Mouse (Mus musculus) heart, embryonic 12.5 days (tissue): ENCODE results near the gene Dock2. TPM values are rescaled to one million over a fixed set of nuclear protein-coding genes. Genes with fewer than 3 reads are reported as not detected.

Source experiments
- ATAC-seq: fragments of 200-750 bp; cut with Nextera tagmentation; 2 replicates; pipeline ENCODE4 v1.8.0; 2017; ENCODE audit warnings: moderate TSS enrichment, moderate library complexity; ENCODE audit not compliant: insufficient number of reproducible peaks, low FRiP score
- H3K27ac ChIP-seq: fragments of 300-500 bp; sonication (generic); 2 replicates; pipeline ENCODE4 v1.5.1; 2016; ENCODE audit warnings: mild to moderate bottlenecking, moderate library complexity; ENCODE audit not compliant: poor library complexity, severe bottlenecking
- H3K27me3 ChIP-seq: fragments of 300-500 bp; sonication (generic); replicated peaks from 2 replicates; pipeline ENCODE4 v1.6.1; 2016; ENCODE audit warnings: mild to moderate bottlenecking, moderate library complexity
- H3K36me3 ChIP-seq: fragments of 300-500 bp; sonication (generic); 2 replicates; pipeline ENCODE4 v1.6.1; 2016; ENCODE audit warnings: mild to moderate bottlenecking, moderate library complexity
- H3K4me1 ChIP-seq: fragments of 300-500 bp; sonication (generic); replicated peaks from 2 replicates; pipeline ENCODE4 v1.6.1; 2016; ENCODE audit warnings: mild to moderate bottlenecking
- H3K4me2 ChIP-seq: fragments of 300-500 bp; sonication (generic); 2 replicates; pipeline ENCODE4 v1.6.1; 2016; ENCODE audit warnings: mild to moderate bottlenecking, moderate library complexity
- H3K4me3 ChIP-seq: fragments of 300-500 bp; sonication (generic); 2 replicates; pipeline ENCODE4 v1.5.1; 2016; ENCODE audit warnings: mild to moderate bottlenecking
- H3K9ac ChIP-seq: fragments of 300-500 bp; sonication (generic); 2 replicates; pipeline ENCODE4 v1.6.1; 2016; ENCODE audit warnings: mild to moderate bottlenecking, moderate library complexity
- H3K9me3 ChIP-seq: fragments of 300-500 bp; sonication (generic); replicated peaks from 2 replicates; pipeline ENCODE4 v1.6.1; 2016; ENCODE audit warnings: mild to moderate bottlenecking, moderate library complexity
- WGBS: fragments of 180-500 bp; shearing (Covaris S2); methylation state at CpG from one replicate; pipeline ENCODE4 v1.1.7; 2016; 5-methylcytosine and 5-hydroxymethylcytosine counted together
- polyA plus RNA-seq: library from polyadenylated mRNA; unstranded; fragments of >200 nt; fragmentation: Nextera tagmentation; extraction: Ambion mirVana; gene quantifications from 2 replicates; pipeline ENCODE4 v1.2.1, GENCODE M21; 2016

The Dock2 gene
- polyA plus RNA-seq, 1 experiment from 2014 or later: 0.42 TPM

DNA sequence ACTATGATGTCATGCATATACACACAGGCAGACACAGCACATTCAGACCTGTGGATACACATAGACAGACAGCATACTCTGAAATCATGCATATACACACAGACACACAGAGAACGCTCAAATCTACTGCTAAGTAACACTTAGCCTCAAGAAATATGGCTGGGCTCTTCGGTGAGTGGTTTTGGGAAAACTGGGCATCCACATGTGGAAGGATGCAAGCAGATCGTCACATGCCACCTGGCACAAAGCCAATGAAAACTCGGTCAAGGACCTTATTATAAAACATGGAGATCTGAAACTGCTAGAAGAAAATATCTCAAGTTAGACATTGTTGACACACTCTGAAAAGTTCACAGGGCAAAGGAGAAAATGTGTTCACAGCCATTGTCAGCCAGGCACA is 255.7 kb downstream of the Dock2 start:
- H3K4me1 ChIP-seq: peaks cover 10% of the 10 kb centered on the region; the same call in 1 of the 2 replicates
- no peaks in the 10 kb centered on the region for H3K36me3 ChIP-seq
- H3K4me2 ChIP-seq: no peak overlapping the region
- H3K9ac ChIP-seq: no peak overlapping the region
- 73% methylated on average over 4 of the region's 4 CpGs for WGBS
- no peaks in the 10 kb centered on the region for H3K9me3 ChIP-seq
- no peak overlapping the region for H3K4me3 ChIP-seq
- no peaks in the 10 kb centered on the region for H3K27me3 ChIP-seq
- no peak for ATAC-seq
- H3K27ac ChIP-seq: no peak overlapping the region

DNA sequence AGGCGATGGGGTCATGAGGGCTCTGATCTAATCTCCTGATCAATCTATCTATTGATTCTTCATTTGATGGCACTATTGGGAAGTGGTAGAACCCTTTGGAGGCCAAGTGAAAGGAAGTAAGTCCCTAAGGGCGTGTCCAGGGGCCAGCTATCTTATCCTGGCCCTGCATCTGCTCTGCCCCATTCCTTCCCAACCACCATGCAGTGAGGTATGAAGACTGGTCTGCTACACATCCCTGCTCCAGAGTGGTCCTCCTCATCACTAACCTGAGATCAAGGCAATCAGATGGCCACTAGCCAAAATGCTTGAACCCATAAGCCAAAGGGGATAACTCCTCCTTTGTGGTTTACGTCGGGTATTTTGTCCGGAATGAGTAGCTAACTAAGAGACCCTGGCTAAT is 256.5 kb downstream of the Dock2 start:
- Histone ChIP-seq H3K27ac (no peak overlapping the region), H3K27me3 (no peaks in the 10 kb centered on the region), H3K9me3 (no peaks in the 10 kb centered on the region), H3K4me3 (no peak overlapping the region), H3K9ac (no peak overlapping the region), H3K4me2 (no peak overlapping the region), H3K36me3 (no peaks in the 10 kb centered on the region), H3K4me1 (peaks cover 10% of the 10 kb centered on the region; the same call in 1 of the 2 replicates)
- WGBS: 82% methylated on average over 5 of the region's 5 CpGs
- no peak for ATAC-seq

DNA sequence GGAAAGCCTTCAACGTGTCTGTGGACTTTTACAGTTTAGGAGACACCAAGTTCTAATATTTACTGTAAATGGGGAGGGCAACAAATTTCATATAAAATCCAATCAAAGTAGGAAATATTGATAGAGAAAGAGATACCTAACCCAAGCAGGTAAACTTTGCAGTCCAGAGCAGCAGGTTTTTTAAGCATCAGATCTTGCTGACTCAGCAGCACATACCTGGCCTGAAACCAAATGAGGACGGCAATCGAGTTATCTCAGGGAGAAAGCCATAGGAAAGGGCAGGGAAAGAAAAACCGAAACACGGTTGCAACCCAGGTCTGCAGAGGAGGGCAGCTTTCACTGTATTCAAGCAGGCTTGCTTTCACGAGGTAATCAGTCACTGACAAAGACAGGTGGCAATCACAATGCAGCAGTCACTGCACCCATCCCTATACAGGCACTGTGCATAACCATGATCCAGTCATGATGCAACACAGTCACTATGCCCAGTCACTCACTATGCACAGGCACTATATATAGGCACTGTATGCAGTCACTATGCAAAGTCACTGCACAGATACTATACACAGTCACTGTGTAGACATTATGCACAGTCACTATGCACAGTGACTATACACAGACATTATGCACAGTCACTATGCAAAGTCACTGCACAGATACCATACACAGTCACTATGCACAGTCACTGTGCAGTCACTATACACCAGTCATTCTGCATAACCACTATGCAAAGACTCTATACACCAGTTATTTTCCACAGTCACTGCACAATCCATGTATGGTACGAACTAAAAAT is 258.4 kb downstream of the Dock2 start:
- no peaks in the 10 kb centered on the region for H3K9me3 ChIP-seq
- no peak overlapping the region for H3K4me2 ChIP-seq
- no peak overlapping the region for H3K27ac ChIP-seq
- no peak overlapping the region for H3K4me3 ChIP-seq
- H3K36me3 ChIP-seq: no peaks in the 10 kb centered on the region
- H3K9ac ChIP-seq: no peak overlapping the region
- ATAC-seq: no peak
- H3K27me3 ChIP-seq: no peaks in the 10 kb centered on the region
- 47% methylated on average over 7 of the region's 7 CpGs for WGBS
- peaks cover 10% of the 10 kb centered on the region; the same call in 1 of the 2 replicates for H3K4me1 ChIP-seq

DNA sequence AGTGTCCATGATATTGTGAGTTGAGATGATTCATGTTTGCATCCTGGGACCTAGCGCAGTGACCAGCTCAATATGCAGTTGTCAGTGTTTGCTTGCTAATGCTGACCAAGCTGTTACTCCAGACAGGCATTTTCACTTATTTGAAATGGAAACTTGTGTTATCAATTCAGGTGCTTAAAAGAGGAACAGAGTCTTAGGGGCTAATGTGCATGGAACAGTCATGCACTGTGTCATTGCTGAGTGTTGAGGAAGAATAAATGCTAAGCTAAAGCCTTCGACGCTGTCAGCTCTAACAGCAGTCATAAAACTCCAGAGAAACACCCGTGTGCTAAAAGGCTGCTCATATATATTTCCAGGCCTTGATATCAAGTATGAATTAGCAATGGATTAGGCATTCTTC is 259.1 kb downstream of the Dock2 start:
- no peaks in the 10 kb centered on the region for H3K27me3 ChIP-seq
- no peak for ATAC-seq
- no peak overlapping the region for H3K4me3 ChIP-seq
- no peaks in the 10 kb centered on the region for H3K36me3 ChIP-seq
- no peak overlapping the region for H3K9ac ChIP-seq
- H3K27ac ChIP-seq: no peak overlapping the region
- H3K4me2 ChIP-seq: no peak overlapping the region
- no peaks in the 10 kb centered on the region for H3K9me3 ChIP-seq
- WGBS: 76% methylated on average over 4 of the region's 4 CpGs
- peaks cover 10% of the 10 kb centered on the region; the same call in 1 of the 2 replicates for H3K4me1 ChIP-seq

DNA sequence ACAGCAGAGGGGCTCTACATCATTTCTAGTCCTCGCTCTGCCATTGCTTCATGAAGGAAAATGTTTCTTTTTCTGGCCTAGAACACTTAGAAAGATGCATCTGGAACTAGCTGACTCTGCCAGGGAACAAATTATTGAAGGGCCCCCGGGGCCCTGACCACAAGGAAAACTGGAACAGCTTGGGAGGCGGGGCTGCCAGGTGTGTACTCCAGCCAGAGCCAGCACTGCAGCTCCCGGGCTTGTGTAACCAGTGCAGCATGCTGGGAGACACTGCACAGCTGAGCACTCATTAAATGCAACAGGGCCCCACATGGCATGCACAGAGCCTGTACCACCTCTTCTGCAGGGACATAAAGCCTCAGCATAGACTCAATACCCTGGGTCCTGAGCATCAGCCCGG is 265.1 kb downstream of the Dock2 start:
- H3K4me2 ChIP-seq: no peak overlapping the region
- H3K4me3 ChIP-seq: no peak overlapping the region
- no peak overlapping the region for H3K27ac ChIP-seq
- no peak for ATAC-seq
- no peaks in the 10 kb centered on the region for H3K27me3 ChIP-seq
- peaks cover 8% of the 10 kb centered on the region for H3K4me1 ChIP-seq
- H3K9me3 ChIP-seq: no peaks in the 10 kb centered on the region
- H3K9ac ChIP-seq: no peak overlapping the region
- no peaks in the 10 kb centered on the region for H3K36me3 ChIP-seq
- 66% methylated on average over 5 of the region's 5 CpGs for WGBS

DNA sequence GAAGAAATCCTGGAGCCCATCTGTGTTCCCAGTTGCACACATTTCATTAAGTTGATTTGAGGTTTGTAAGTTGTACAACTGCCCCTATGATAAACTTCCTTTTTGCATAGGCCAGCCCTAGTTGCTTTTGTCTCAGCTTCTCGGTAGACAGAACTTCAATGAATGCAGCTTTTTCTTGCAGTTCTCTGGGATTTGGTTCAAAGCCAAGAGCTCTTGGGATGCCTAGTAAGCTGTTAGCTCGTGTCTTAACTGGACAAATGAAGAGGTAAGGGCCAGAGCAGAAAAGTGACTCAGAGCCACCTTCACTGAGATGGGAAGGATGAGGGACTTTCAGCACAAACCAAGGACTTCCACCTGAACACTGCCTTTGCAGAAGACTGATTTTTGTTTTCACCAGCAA is 266.7 kb downstream of the Dock2 start:
- H3K27ac ChIP-seq: no peak overlapping the region
- H3K9me3 ChIP-seq: no peaks in the 10 kb centered on the region
- no peak for ATAC-seq
- no peaks in the 10 kb centered on the region for H3K27me3 ChIP-seq
- H3K36me3 ChIP-seq: no peaks in the 10 kb centered on the region
- WGBS: 58% methylated on average over 2 of the region's 2 CpGs
- peaks cover 8% of the 10 kb centered on the region for H3K4me1 ChIP-seq
- H3K4me3 ChIP-seq: no peak overlapping the region
- H3K9ac ChIP-seq: no peak overlapping the region
- H3K4me2 ChIP-seq: no peak overlapping the region

DNA sequence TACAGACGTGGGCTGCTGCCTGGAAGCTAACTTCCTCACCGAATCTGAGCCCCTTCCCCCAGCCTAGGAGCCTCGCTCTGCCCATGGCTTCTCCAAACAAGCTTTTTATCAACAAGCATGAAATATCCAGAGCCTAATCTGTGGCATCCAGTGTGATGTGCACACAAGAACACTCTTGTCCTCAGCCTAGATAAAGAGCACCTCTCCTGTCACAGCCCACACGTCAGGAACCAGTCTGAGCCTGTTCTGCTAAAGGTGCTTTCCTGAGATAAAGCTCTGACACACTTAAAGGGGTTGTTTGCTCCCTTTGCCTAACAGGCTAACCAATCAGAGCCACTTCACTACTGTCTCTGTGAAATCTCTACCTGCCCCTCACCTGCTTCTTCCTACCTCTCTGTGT is 268.4 kb downstream of the Dock2 start:
- Histone ChIP-seq H3K27me3 (no peaks in the 10 kb centered on the region), H3K4me1 (peaks cover 8% of the 10 kb centered on the region), H3K27ac (no peak overlapping the region), H3K9me3 (no peaks in the 10 kb centered on the region), H3K9ac (no peak overlapping the region), H3K4me3 (no peak overlapping the region), H3K36me3 (no peaks in the 10 kb centered on the region), H3K4me2 (no peak overlapping the region)
- 12% methylated on average over 4 of the region's 4 CpGs for WGBS
- no peak for ATAC-seq

DNA sequence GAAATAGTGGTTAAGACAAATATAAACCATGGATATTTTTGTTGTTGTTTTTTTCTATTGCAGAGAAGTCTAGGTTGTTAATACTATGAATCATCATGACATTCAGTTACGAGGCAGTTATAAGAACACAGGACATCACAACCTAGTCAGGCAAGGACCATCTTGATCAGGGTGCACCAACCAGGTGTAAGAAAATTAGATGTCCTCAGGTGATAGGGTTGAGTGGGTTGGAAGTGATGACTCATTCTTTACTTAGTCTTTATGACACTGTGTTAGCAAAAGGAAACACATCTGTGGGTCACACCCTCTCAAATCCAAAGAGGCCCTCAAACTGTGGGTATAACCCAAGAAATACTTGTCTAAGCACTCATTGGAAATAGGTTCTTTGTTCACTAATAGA is 277.3 kb downstream of the Dock2 start:
- Histone ChIP-seq H3K36me3 (no peaks in the 10 kb centered on the region), H3K27ac (no peak overlapping the region), H3K9me3 (no peaks in the 10 kb centered on the region), H3K27me3 (no peaks in the 10 kb centered on the region), H3K9ac (no peak overlapping the region), H3K4me2 (no peak overlapping the region), H3K4me1 (no peaks in the 10 kb centered on the region), H3K4me3 (no peak overlapping the region)
- 77% methylated on average over 1 of the region's 1 CpGs for WGBS
- ATAC-seq: no peak

DNA sequence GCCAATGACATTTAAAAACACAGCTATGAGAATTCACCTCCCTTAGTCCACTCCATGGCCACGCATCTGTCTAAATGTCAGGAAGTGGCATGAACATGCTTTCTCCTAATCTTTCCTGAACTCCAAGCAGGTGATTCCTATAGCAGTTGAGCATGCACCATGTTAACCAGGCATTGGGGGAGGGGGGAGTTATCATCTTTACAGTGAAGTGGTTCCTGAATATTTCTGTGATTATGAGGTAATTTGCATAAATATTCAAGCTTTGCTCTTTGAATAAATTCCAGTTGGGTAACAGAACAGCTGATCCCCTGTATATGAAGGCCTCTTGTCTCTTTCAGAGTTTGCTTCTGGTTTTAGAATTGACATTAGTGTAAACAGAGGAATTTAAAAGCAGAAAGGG is 284.0 kb downstream of the Dock2 start:
- no peaks in the 10 kb centered on the region for H3K9me3 ChIP-seq
- H3K27ac ChIP-seq: no peak overlapping the region
- H3K4me3 ChIP-seq: no peak overlapping the region
- no peak overlapping the region for H3K4me2 ChIP-seq
- no peak overlapping the region for H3K9ac ChIP-seq
- no peaks in the 10 kb centered on the region for H3K36me3 ChIP-seq
- no peak for ATAC-seq
- H3K4me1 ChIP-seq: no peaks in the 10 kb centered on the region
- no peaks in the 10 kb centered on the region for H3K27me3 ChIP-seq
- WGBS: 84% methylated on average over 1 of the region's 1 CpGs

DNA sequence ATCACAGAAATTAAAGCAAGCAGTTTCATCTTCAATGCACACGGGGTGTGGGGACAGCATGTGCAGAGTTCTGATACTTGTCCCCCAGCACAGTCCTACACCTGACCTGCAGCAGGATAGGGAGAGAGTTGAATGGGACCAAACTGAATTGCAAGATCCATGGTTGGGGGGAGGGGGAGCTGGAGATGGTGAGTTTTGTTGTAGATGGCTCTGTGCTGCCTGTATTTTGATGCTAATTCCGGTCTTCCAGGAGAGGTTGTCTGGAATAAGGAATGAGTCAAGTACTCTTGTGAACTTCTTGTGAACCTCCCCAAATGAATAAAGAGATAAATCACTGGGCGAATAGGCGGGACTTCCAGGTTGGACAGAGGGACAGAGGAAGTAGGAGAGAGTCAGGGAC is 289.0 kb downstream of the Dock2 start:
- ATAC-seq: no peak
- no peak overlapping the region for H3K27ac ChIP-seq
- no peaks in the 10 kb centered on the region for H3K4me1 ChIP-seq
- no peak overlapping the region for H3K4me3 ChIP-seq
- no peak overlapping the region for H3K4me2 ChIP-seq
- no peaks in the 10 kb centered on the region; the same call in 1 of the 2 replicates for H3K9me3 ChIP-seq
- 73% methylated on average over 4 of the region's 4 CpGs for WGBS
- H3K9ac ChIP-seq: no peak overlapping the region
- no peaks in the 10 kb centered on the region for H3K27me3 ChIP-seq
- no peaks in the 10 kb centered on the region for H3K36me3 ChIP-seq

DNA sequence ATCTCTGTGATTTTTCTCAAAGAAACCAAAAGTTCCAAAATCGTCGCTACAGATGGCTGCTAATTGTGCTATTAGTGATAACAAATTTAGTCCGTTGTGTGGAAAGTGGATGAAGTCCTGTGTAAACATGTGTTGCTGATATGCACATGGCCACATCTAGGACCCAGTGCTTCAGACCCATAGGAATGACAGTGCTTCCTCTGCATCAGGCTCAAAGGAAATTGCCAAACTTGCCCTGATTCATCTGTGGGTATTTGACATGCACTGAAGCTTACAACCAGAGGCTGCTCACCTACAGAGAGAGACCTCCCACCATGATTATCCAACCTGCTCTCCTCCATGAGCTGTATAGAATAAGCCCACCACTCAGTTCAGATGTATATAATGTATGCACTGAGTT is 290.7 kb downstream of the Dock2 start:
- WGBS: 74% methylated on average over 3 of the region's 3 CpGs

DNA sequence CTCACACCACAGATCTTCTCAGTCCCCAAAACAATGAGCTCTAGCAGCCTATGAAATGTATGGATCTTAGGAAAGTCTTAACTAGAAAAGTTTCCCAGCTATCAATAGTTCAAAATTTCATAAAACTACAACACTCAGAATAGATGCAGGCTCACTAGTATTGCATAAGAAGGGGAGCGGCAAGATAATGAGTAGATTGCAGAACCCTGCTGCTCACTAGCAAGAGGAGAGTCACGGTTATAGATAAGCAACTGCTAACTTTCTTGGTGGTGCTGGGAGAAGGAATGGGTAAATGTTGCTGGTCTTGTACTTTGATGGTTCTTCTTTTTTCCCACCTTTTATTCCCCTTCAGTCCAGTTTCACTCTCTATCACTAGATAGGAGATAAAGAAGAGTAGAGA is 291.5 kb downstream of the Dock2 start:
- Histone ChIP-seq H3K27ac (no peak overlapping the region), H3K9ac (no peak overlapping the region), H3K27me3 (no peaks in the 10 kb centered on the region), H3K4me3 (no peak overlapping the region), H3K36me3 (no peaks in the 10 kb centered on the region), H3K4me2 (no peak overlapping the region), H3K4me1 (peaks cover 4% of the 10 kb centered on the region; the same call in 1 of the 2 replicates), H3K9me3 (no peaks in the 10 kb centered on the region; the same call in 1 of the 2 replicates)
- ATAC-seq: no peak
- 66% methylated on average over 2 of the region's 2 CpGs for WGBS

More for the DNA sequence above, 290.7 kb downstream of the Dock2 start:
- H3K9ac ChIP-seq: no peak overlapping the region
- no peak overlapping the region for H3K4me3 ChIP-seq
- H3K27me3 ChIP-seq: no peaks in the 10 kb centered on the region
- no peak for ATAC-seq
- no peaks in the 10 kb centered on the region; the same call in 1 of the 2 replicates for H3K9me3 ChIP-seq
- H3K36me3 ChIP-seq: no peaks in the 10 kb centered on the region
- H3K4me1 ChIP-seq: no peaks in the 10 kb centered on the region
- no peak overlapping the region for H3K27ac ChIP-seq
- no peak overlapping the region for H3K4me2 ChIP-seq
